Mouse (Mus musculus): Measurements from ENCODE around the gene Gtf2a2.

Gtf2a2 gene

GRCm38 (mm10) chr9:70012408-70012901 lies at the start of gene Gtf2a2:
Gene Gtf2a2, plus strand, starts transcription at chr9:70012550.
- DNase-seq = peak; percentile 94 to 95

- no peak for DNase-seq
Measured at GRCm38 (mm10) chr9:69964370-69964769, 48.0 kb upstream of the Gtf2a2 start.

- DNase-seq = no peak
Measured at GRCm38 (mm10) chr9:69985526-69985925, 26.8 kb upstream of the Gtf2a2 start.

GRCm38 (mm10) chr9:69986063-69986462 lies 26.3 kb upstream of the Gtf2a2 start:
- no peak for DNase-seq

- no peak for DNase-seq
Measured at GRCm38 (mm10) chr9:69986571-69986970, 25.8 kb upstream of the Gtf2a2 start.

- DNase-seq = peak; percentile 31 to 77
Measured at GRCm38 (mm10) chr9:69987579-69987978, 24.8 kb upstream of the Gtf2a2 start.

- no peak for DNase-seq
Measured at GRCm38 (mm10) chr9:69988706-69989302, 23.5 kb upstream of the Gtf2a2 start.

- peak; percentile 97 to 98 for DNase-seq
Measured at GRCm38 (mm10) chr9:69989303-69990121, 22.8 kb upstream of the Gtf2a2 start, which contains the start of gene Bnip2. Gene Bnip2, plus strand, starts transcription at chr9:69989466.

- no peak for DNase-seq
Measured at GRCm38 (mm10) chr9:69990346-69990745, 22.0 kb upstream of the Gtf2a2 start.

- DNase-seq = peak in 1 of 2 experiments; percentile 12
Measured at GRCm38 (mm10) chr9:69992841-69993277, 19.5 kb upstream of the Gtf2a2 start.

GRCm38 (mm10) chr9:69993479-69993878 lies 18.9 kb upstream of the Gtf2a2 start:
- DNase-seq = no peak

- DNase-seq = no peak
Measured at GRCm38 (mm10) chr9:69994547-69994946, 17.8 kb upstream of the Gtf2a2 start.

GRCm38 (mm10) chr9:69999318-69999717 lies 13.0 kb upstream of the Gtf2a2 start:
- no peak for DNase-seq

- DNase-seq = no peak
Measured at GRCm38 (mm10) chr9:70003516-70003915, 8.8 kb upstream of the Gtf2a2 start.

- DNase-seq = no peak
Measured at GRCm38 (mm10) chr9:70006984-70007383, 5.4 kb upstream of the Gtf2a2 start.

- DNase-seq = no peak
Measured at GRCm38 (mm10) chr9:70007506-70008248, 4.7 kb upstream of the Gtf2a2 start.

- DNase-seq = no peak
Measured at GRCm38 (mm10) chr9:70009754-70010304, 2.5 kb upstream of the Gtf2a2 start.

GRCm38 (mm10) chr9:70010781-70011473 lies 1.4 kb upstream of the Gtf2a2 start:
- no peak for DNase-seq

GRCm38 (mm10) chr9:70011537-70012407 lies 578 bp upstream of the Gtf2a2 start:
- DNase-seq = no peak

GRCm38 (mm10) chr9:70015632-70016031 lies 3.3 kb downstream of the Gtf2a2 start:
- no peak for DNase-seq

- no peak for DNase-seq
Measured at GRCm38 (mm10) chr9:70018879-70019278, 6.5 kb downstream of the Gtf2a2 start.
